Mouse (Mus musculus): Measurements from ENCODE around the gene Lmod2. TPM values are rescaled to one million over a fixed set of nuclear protein-coding genes. Genes with fewer than 3 reads are reported as not detected.
A peak's percentile ranks its signal among the peaks of the same experiment; 100 is the strongest.

Gene Lmod2
- polyA plus RNA-seq, 2 experiments: 0.02 TPM; not detected in 1

GRCm38 (mm10) chr6:24627586-24628030, 30.0 kb downstream of the Lmod2 start:
- H3K4me3 ChIP-seq (ENCODE audit: insufficient read depth in 1 of 2, low read depth in 2 of 2, low read length in 2 of 2): no peak overlapping the region
- H3K9me3 ChIP-seq (ENCODE audit: control insufficient read depth, low read length): no peaks in the 10 kb centered on the region
- H3K4me2 ChIP-seq (ENCODE audit: low read depth): no peak overlapping the region
- peak; percentile 40 to 50 (median 43) for DNase-seq (ENCODE audit: low read depth in 3 of 3, low spot score in 3 of 3)
- 58% methylated on average over 5 of the region's 5 CpGs for WGBS (ENCODE audit: insufficient replicate concordance)
- no peak overlapping the region for H3K27ac ChIP-seq
- H3K27me3 ChIP-seq (ENCODE audit: control insufficient read depth, insufficient read depth, low read length): no peaks in the 10 kb centered on the region
- H3K9ac ChIP-seq (replicated peaks): no peak overlapping the region
- peak; percentile 71 for TF ChIP-seq CTCF (IDR thresholded peaks at IDR 0.05; ENCODE audit: low read depth)
- no peak for TF ChIP-seq EP300 (IDR thresholded peaks at IDR 0.05; ENCODE audit: low read depth)
- ATAC-seq (ENCODE audit: insufficient read depth): peak; percentile 58; the same call in 1 of the 2 replicates
- H3K36me3 ChIP-seq (replicated peaks; ENCODE audit: control insufficient read depth, insufficient read depth, low read depth): peaks cover 7% of the 10 kb centered on the region
- 0 out of 4 replicates have a peak, but pooled peaks cover 0 to 2% of the 10 kb centered on the region in 2 experiments for H3K4me1 ChIP-seq (replicated peaks; ENCODE audit: control insufficient read depth in 2 of 2, insufficient read depth in 2 of 2, low read length in 1 of 2)

- Histone ChIP-seq H3K4me1 (replicated peaks; ENCODE audit: control insufficient read depth in 2 of 2, insufficient read depth in 2 of 2, low read length in 1 of 2) (0 out of 4 replicates have a peak, but pooled peaks cover 0 to 2% of the 10 kb centered on the region in 2 experiments), H3K36me3 (replicated peaks; ENCODE audit: control insufficient read depth, insufficient read depth, low read depth) (peaks cover 14% of the 10 kb centered on the region), H3K9me3 (ENCODE audit: control insufficient read depth, low read length) (no peaks in the 10 kb centered on the region), H3K27me3 (ENCODE audit: control insufficient read depth, insufficient read depth, low read length) (no peaks in the 10 kb centered on the region), H3K9ac (replicated peaks) (no peak overlapping the region), H3K4me2 (ENCODE audit: low read depth) (no peak overlapping the region), H3K4me3 (ENCODE audit: insufficient read depth in 1 of 2, low read depth in 2 of 2, low read length in 2 of 2) (no peak overlapping the region), H3K27ac (no peak overlapping the region)
- ATAC-seq (ENCODE audit: insufficient read depth) (no peak), DNase-seq (ENCODE audit: low read depth in 3 of 3, low spot score in 3 of 3) (no peak)
- 60% methylated on average over 1 of the region's 1 CpGs for WGBS (ENCODE audit: insufficient replicate concordance)
- TF ChIP-seq EP300 (IDR thresholded peaks at IDR 0.05; ENCODE audit: low read depth): no peak
These were observed 30.9 kb downstream of the Lmod2 start for GRCm38 (mm10) chr6:24628499-24628898.

- H3K4me3 ChIP-seq (ENCODE audit: insufficient read depth in 1 of 2, low read depth in 2 of 2, low read length in 2 of 2): no peak overlapping the region
- H3K4me1 ChIP-seq (replicated peaks; ENCODE audit: control insufficient read depth in 2 of 2, insufficient read depth in 2 of 2, low read length in 1 of 2): 0 out of 4 replicates have a peak, but pooled peaks cover 0 to 2% of the 10 kb centered on the region in 2 experiments
- DNase-seq (ENCODE audit: low read depth in 3 of 3, low spot score in 3 of 3) (no peak), ATAC-seq (ENCODE audit: insufficient read depth) (peak; percentile 49)
- no peaks in the 10 kb centered on the region for H3K27me3 ChIP-seq (ENCODE audit: control insufficient read depth, insufficient read depth, low read length)
- no peak overlapping the region for H3K4me2 ChIP-seq (ENCODE audit: low read depth)
- H3K9ac ChIP-seq (replicated peaks): no peak overlapping the region
- H3K27ac ChIP-seq: no peak overlapping the region
- no peak for TF ChIP-seq CTCF (IDR thresholded peaks at IDR 0.05; ENCODE audit: low read depth)
- no peak for TF ChIP-seq EP300 (IDR thresholded peaks at IDR 0.05; ENCODE audit: low read depth)
- no peaks in the 10 kb centered on the region for H3K9me3 ChIP-seq (ENCODE audit: control insufficient read depth, low read length)
- H3K36me3 ChIP-seq (replicated peaks; ENCODE audit: control insufficient read depth, insufficient read depth, low read depth): peaks cover 7% of the 10 kb centered on the region
- WGBS (ENCODE audit: insufficient replicate concordance): 67% methylated on average over 4 of the region's 4 CpGs
These were observed 34.5 kb downstream of the Lmod2 start for GRCm38 (mm10) chr6:24632061-24632460.

GRCm38 (mm10) chr6:24634065-24634464, 36.5 kb downstream of the Lmod2 start:
- no peaks in the 10 kb centered on the region for H3K9me3 ChIP-seq (ENCODE audit: control insufficient read depth, low read length)
- H3K27ac ChIP-seq: no peak overlapping the region
- H3K9ac ChIP-seq (replicated peaks): no peak overlapping the region
- TF ChIP-seq CTCF (IDR thresholded peaks at IDR 0.05; ENCODE audit: low read depth): no peak
- no peak for TF ChIP-seq EP300 (IDR thresholded peaks at IDR 0.05; ENCODE audit: low read depth)
- no peak overlapping the region for H3K4me2 ChIP-seq (ENCODE audit: low read depth)
- 81% methylated on average over 3 of the region's 3 CpGs for WGBS (ENCODE audit: insufficient replicate concordance)
- no peak overlapping the region for H3K4me3 ChIP-seq (ENCODE audit: insufficient read depth in 1 of 2, low read depth in 2 of 2, low read length in 2 of 2)
- ATAC-seq (ENCODE audit: insufficient read depth) (no peak), DNase-seq (ENCODE audit: low read depth in 3 of 3, low spot score in 3 of 3) (no peak)
- no peaks in the 10 kb centered on the region for H3K27me3 ChIP-seq (ENCODE audit: control insufficient read depth, insufficient read depth, low read length)
- peaks cover 7% of the 10 kb centered on the region for H3K36me3 ChIP-seq (replicated peaks; ENCODE audit: control insufficient read depth, insufficient read depth, low read depth)
- 0 out of 4 replicates have a peak, but pooled peaks cover 0 to 2% of the 10 kb centered on the region in 2 experiments for H3K4me1 ChIP-seq (replicated peaks; ENCODE audit: control insufficient read depth in 2 of 2, insufficient read depth in 2 of 2, low read length in 1 of 2)

- 74% methylated on average over 2 of the region's 2 CpGs for WGBS (ENCODE audit: insufficient replicate concordance)
- DNase-seq (ENCODE audit: low read depth in 3 of 3, low spot score in 3 of 3) (no peak), ATAC-seq (ENCODE audit: insufficient read depth) (no peak)
- H3K9ac ChIP-seq (replicated peaks): no peak overlapping the region
- no peak overlapping the region for H3K4me2 ChIP-seq (ENCODE audit: low read depth)
- no peak for TF ChIP-seq CTCF (IDR thresholded peaks at IDR 0.05; ENCODE audit: low read depth)
- 0 out of 4 replicates have a peak, but pooled peaks cover 0 to 2% of the 10 kb centered on the region in 2 experiments for H3K4me1 ChIP-seq (replicated peaks; ENCODE audit: control insufficient read depth in 2 of 2, insufficient read depth in 2 of 2, low read length in 1 of 2)
- H3K27me3 ChIP-seq (ENCODE audit: control insufficient read depth, insufficient read depth, low read length): no peaks in the 10 kb centered on the region
- H3K4me3 ChIP-seq (ENCODE audit: insufficient read depth in 1 of 2, low read depth in 2 of 2, low read length in 2 of 2): no peak overlapping the region
- no peaks in the 10 kb centered on the region for H3K9me3 ChIP-seq (ENCODE audit: control insufficient read depth, low read length)
- peaks cover 7% of the 10 kb centered on the region for H3K36me3 ChIP-seq (replicated peaks; ENCODE audit: control insufficient read depth, insufficient read depth, low read depth)
- no peak overlapping the region for H3K27ac ChIP-seq
These were observed 38.3 kb downstream of the Lmod2 start for GRCm38 (mm10) chr6:24635814-24636213.

Data from liver, embryonic 14.5 days (tissue).